Mouse (Mus musculus) cerebellum, postnatal 10 days (tissue): ENCODE measurements around the gene Hacd2.

Experiments
- DNase-seq, 2 experiments: peaks; one replicate each; pipeline ENCODE4 v3.0.0; 2021; ENCODE audit warnings: mixed read lengths in 2 of 2

The Hacd2 gene

DNA sequence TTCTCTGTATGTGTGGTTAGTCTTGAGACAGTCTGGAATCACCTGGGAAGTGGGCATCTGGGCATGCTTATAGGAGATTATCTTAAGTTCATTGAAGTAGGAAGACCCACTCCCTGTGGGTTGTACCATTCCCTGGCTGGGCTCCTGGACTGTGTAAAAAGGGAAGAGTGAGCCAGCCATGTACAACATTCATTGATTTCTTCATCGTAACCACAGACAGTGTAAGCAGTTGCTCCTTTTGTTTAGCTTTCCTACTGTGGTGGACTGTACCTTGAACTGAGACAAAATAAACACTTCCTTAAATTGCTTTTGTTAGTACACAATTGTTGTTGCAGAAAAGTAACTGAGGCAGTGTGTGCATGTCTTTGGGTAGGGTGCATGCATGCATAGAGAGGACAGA, 33.6 kb downstream of the Hacd2 start:
- no peak for DNase-seq

DNA sequence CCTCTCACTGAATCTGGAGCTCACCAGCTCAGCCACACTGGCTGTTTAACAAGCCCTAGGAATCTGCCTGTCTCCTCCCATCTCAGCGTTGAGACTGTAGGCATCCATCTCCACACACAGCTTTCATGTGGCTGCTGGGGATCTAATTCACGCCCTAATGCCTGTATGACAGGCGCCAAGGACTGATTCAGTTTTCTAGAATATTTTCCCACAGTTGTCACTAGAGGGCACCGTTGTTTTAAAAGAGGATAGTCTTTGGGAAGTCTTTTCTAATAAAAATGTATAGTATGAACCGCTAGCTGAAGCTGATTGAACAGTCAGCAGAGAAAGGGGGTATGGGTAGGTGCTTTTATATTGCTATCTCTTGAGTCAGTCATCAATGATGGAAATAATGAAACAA, 34.1 kb downstream of the Hacd2 start:
- DNase-seq, result peak; percentile 63 to 77

DNA sequence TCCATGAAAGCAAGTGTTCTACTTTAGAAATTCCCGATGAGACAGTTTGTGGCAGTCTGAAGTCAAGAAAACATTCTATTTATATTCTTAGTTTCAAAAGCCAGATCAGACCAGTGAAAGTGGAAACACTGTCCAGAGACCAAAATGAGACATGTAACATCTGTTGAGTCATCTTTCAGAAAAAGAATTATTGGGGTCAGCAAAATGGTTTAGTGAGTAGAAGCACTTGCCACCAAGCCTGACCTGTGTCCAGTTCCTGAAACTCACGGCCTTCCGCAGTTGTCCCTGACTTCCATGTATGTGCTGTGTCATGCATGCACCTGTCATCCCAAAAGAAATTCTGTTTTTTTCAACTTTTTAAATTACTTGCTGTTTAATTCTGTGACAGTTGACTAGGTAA, 34.6 kb downstream of the Hacd2 start:
- DNase-seq, result no peak

DNA sequence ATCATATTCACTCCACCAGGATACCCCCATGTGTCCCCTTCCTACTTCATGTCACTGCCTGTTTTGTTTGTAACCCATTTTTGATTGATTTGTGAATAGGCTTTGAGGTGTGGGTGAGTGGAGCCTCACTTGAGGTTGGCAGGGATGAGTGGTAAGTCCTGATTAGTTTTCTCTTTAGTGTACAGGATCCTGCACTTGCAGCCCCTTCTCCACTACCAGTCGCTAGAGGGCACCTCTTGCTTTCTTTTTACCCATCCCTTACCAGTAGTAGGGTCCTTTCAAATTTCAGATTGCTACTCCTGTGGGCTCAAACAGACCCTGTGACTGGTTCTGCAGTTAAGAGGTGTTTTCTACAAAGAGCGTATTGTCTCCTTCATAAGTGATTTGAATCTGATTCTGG, 38.8 kb downstream of the Hacd2 start:
- DNase-seq, result peak; percentile 67 to 68

DNA sequence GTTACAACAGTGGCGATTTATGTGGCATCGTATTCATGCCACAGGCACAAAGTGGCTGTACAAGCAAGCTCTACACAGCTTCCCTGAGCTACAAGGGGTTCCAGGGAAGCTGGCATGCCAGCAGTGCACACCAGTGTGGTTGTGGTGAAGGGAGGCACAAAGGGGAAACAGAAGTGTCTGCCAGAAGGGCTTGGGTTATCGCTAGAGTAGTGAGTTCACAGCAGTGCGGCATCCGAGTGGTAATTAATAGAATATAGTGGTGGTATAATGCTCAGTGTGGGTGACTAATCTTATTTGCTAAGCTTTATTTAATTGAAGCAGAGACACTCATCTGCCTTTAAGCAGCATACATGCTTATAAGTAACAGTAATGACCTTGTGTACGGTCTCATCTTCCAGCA, 43.5 kb downstream of the Hacd2 start:
- DNase-seq, result no peak

DNA sequence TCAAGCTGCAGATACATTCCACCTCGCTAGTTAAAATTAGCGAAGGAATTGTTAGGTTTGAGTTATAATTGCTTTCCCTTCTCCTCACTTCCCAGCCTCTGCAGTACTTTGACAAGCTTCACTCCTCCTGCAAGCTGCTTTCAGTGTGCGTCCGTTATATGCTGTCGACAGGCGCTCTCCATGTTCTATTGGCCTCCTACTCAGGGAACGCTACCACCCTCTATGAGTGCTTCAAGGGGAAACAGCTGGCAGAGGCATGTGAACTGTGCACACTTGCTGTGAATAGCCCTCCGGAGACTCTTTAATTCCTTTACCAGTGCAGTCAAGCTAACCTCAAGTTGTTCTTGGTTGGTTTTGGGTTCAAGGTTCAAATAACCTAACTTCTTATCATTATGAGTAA, 44.9 kb downstream of the Hacd2 start:
- no peak for DNase-seq

DNA sequence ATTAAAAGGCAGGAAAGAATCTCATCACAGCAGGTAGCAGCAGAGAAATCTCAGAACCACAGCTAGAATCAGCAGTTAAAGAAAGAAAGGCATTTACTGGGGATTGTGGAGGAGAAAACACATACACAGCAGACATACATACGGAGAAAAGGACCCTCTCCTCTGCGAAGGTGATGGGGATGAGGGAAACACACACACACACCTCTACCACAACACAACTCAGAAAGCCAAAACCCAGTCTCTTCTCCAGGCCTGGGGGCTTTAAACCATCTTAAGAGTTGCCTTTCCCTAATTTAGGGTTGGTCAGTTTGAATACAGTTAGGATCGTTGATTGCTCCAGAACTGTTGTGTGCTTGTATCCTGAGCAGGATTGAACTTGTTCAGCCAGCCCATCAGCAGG, 45.4 kb downstream of the Hacd2 start:
- DNase-seq, result no peak

DNA sequence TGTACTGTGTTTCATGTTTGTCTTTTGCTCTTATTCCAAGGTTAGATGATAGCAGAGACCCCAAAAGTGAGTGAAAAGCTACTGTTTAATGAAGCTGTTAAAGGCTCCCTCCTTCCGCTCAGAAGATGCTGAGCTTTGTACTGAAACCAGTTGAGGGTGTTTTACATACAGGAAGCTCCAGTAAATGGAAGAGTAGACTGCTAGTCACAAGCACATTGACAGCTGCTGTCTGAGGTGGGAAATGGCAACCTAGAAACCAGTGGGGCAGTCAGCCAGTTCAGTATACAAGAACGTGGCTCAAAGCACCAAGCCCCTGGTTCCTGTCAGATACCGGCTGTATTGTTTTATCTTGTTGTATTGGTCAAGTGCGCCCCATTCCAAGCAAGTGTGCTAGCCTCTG, 46.7 kb downstream of the Hacd2 start:
- DNase-seq, result no peak

DNA sequence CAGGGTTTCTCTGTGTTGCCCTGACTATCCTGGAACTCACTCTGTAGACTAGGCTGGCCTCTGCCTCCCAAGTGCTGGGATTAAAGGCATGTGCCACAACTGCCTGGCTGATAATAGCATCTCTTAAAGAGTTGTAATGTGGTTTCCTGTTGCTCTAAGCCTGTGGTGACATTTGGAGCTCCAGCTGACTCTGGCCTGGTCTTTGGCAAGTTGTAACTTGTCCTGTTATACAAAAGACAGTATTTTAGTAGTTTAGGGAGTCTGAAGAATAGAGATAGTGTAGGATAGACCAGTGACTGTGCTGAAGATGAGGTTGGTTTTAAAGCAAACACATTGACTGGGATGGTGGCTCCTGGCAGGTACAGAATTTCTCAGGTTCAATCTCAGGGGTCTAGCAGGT, 52.2 kb downstream of the Hacd2 start:
- no peak for DNase-seq

DNA sequence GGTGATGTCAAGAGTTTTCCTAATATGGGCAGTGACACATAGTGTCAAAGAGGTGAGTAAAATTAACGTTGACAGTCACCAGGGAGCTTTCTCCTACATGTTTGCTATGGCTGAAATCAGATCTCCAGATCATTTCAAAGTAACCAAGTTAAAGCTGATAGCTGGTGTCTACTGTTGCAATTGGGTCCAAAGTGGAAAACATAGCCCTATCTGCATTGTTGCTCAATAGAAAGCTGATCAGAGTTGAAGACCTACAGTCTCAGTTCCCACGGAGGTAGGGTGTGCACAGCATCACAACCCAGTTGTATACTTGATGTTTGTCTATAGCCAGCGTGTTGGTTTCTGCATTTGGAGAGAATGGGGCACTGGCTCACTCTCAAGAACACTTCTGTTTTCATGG, 53.4 kb downstream of the Hacd2 start:
- no peak for DNase-seq

DNA sequence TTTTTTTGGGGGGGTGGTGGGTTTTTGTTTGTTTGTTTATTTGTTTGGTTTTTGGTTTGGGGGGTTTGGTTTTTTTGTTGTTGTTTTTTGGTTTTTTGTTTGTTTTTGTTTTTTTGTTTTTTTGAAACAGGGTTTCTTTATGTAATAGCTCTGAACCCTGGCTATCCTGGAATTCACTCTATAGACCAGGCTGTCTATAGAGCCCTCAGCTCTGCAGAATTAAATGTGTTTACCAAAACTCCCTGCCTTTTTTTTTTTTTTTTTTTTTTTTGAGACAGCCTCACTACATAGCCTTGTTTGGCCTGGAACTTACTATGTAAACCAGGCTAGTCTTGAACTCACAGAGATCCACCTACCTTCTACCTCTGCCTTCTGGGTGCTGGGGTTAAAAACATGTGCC, 71.3 kb downstream of the Hacd2 start:
- DNase-seq, result no peak

DNA sequence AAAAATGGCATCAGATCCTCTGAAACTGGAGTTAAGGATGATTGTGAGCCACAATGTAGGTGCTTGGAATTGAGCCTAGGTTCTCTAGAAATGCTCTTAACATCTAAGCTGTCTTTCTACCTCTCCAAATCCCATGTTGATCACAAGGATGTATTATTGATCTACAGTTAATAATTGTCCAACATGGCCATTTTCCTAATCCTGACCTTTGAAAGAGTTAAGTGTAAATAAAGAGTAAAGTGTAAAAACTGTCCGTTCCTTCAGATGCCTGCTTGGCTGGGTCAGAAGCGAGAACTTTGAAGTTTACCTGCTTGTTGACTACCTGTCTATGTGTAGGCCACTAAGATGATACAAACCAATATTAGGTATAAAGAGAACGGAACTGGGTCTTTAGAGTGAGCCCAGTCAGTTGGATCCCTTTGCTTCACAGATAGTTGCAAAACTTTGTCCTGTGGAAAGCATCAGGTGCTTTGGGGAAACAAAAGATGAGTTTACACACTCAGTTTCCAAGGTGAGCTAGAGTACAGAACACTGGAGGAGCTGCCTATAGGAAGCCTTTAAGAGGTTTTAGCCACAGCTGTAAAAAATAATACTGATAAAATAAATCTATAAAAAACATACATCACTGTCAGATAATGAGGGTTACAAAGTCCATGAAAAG, 75.8 kb downstream of the Hacd2 start:
- no peak for DNase-seq

DNA sequence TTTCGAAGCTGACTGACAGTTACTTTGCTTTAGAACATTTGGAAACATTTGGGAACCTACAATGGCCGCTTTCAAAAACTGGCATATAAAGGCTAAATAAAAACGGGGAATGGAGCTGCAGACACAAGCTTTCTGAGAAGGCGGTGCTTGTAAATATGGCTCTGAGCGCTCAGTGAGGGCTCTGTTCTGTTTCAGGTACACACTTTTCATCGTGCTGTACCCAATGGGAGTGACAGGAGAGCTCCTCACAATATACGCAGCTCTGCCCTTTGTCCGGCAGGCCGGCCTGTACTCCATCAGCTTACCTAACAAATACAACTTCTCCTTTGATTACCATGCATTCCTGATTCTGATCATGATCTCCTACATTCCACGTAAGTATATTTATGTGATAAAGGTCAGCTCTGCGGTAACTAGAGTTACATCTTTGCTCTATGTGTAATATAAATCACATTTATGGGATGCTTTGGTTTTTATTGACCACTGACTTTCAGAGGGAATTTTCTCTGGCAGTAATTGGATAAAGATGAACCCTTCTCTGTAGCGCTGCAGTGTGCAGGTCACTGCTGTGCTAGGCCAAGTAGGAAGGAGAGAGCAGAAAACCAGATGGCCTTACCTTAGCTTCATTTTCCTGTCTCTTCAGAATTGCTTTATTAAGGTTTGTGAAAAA, 79.7 kb downstream of the Hacd2 start:
- DNase-seq, result no peak

DNA sequence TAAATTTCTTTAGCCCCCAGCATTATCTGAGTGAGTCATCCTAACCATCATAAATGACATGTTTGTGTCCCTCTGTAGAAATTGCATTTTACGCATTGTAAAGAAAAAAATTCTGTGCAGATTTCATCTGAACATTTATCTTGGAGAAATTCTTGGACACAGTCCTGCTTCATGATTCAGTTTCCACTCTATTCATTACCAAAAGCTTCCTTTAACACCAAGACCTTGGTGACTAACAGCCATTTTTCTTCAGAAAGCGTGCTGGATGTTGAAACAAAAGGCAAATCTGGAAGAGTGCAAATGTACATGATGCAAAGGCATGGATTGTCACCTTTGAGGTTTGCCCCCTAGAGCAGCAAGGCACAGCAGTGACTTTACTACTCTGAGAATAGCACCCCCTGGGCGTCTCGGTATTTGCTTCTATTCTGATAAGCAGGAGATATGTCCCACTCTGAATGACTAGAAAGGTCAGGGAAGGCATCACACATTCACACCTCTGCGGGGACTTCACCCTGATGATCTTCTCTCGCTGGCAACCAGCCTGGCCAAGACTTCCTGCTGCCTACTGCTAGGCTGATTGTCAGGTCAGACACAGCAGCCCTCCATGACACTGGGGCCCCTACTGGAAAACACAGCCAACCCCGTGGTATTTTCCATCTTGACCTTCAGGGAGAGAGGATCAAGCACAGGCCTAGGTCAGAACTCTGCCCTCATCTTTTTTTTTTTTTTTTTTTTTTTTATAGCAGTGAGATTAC, 80.8 kb downstream of the Hacd2 start:
- DNase-seq, result no peak

DNA sequence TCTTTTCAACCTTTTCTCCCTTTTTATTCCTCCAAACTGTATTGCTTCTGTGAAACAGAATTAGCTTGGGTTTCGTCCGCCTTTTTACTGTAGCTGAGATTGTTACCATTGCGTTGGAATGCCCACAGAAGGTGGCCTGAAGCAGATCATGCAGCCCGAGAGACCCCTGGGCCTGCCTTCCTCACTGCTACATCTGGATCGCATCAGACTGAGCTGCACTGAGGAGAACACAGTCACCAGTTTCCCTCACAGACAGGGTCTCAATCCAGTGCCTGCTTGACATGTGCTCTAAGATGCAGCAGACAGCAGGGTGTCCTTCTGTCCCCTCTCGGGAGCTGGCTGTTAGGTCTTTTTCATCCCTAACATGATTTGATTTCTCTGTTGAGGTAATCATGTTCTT, 85.8 kb downstream of the Hacd2 start:
- no peak for DNase-seq

DNA sequence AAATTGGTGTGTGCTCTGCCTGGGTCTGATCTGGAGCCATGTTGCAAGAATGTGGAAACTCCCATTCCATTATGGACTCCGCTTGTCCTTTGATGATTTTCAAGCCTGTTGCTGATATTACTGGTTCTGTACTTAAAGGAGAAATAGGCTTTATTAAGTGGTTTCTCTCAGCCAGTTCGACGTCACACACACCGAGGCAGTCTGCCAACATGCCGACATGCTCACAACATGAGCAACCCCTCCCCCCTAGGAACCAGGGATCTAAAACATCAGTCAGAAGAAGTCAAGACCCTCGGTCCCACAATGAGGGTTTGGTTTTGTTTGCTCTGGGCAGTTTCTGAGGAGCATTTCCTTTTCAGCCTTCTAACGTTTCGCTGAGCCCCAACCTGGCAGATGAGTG, 86.9 kb downstream of the Hacd2 start:
- DNase-seq, result peak; percentile 30 to 33

DNA sequence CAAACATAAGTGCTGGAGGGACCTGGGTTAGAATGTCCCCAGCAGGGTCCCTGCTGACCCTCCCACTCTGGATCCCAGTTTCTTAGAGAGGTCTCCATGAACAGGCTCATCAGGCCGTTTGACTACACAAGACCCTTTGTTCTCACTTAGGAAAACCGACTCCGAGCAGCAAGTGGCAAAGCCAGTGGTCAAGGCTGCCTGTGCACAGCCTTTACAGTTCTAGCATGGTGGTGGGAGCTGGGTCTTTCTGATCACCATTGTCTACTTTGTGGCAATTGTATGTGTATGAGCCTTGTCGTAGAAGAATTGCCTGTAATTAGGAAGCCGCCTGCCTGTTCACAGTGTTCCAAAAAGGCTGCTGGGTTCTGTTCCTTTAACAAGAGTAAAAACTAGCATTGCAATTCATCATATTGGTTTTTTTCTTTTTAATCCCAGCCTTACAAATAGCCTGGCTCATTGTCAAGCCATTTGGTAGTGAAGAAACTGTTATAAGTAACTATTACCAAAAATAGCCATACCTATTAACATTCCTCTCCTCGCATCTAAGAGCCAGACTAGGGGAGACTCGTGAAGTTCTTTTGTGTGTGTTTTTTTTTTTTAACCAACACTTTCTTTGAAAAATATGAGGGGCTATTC, 87.5 kb downstream of the Hacd2 start:
- no peak for DNase-seq

DNA sequence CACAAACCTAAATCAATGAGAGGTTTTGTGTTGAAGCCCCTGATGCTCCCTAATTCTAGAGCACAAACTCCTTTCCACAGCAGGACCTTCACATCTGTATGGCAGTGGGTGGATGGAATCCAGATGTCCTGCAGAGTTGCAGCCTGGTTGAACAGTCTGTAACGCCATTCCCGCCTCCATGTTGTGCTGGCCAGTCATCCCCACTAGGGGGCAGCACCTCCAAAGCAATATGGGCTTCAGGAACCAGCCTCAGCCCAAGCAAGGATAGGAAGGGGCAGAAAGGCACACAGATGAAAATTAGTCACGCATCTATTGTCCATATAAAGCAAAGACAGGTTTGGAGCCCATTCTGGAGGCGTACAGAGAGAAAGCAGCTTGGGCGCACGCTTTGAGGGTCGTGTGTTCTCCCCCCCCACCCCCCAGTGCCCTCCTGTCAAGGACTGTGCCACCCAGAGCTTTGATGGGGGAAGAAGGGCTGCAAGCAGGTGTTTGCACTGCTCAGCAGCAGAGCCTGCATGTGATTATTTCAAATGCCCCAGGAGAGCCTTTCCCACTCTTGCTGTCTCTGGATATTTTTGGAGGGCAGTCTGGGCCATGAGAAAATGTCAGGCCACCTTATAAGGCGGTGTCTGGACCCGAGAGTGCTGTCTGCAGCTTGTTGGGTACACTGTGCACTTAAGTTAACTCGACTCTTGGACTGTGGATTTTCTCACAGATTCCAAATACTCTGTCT, 88.3 kb downstream of the Hacd2 start:
- peak; percentile 95 to 96 for DNase-seq

DNA sequence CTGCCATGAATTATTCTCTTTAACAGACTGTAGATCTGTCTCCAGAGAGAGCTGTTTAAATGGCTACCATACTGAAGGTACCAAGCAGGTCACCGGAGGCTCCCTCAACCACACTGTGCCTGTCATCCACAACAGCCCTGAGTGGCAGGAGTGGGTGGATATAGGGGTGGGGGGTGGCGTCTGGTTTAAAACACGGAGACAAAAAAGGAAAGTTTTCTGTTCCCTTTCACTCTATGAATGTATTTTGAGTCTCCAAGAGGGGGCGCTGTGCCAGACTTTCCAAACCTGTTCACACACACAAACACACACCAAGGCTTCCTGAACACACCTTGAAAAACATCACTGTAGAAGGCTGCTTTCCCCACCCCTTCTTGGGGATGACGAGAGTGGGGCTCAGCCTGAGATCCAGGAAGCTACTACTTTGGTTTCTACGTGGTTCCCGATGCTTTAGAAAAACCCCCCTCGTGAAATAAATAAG, 89.0 kb downstream of the Hacd2 start:
- DNase-seq, result peak; percentile 68 to 79

DNA sequence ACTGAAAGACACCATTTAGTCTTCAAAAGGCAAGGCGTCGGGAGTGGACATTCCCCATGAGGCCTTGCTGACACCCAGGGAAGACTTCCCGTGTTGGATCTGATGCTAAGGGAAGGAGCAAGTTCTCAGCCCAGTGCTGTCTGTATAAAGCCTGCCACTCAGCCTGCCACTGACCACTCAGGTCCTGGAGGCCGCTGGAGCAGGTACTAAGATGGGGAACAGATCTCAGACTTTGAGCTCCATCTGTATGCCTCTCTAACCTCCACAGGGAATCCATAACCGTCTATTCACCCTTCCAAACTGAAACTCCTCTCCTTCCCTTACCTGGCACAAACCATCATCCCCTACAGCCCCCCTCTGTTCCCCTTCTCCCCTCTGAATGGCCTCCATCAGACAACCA, 91.3 kb downstream of the Hacd2 start:
- DNase-seq, result no peak

DNA sequence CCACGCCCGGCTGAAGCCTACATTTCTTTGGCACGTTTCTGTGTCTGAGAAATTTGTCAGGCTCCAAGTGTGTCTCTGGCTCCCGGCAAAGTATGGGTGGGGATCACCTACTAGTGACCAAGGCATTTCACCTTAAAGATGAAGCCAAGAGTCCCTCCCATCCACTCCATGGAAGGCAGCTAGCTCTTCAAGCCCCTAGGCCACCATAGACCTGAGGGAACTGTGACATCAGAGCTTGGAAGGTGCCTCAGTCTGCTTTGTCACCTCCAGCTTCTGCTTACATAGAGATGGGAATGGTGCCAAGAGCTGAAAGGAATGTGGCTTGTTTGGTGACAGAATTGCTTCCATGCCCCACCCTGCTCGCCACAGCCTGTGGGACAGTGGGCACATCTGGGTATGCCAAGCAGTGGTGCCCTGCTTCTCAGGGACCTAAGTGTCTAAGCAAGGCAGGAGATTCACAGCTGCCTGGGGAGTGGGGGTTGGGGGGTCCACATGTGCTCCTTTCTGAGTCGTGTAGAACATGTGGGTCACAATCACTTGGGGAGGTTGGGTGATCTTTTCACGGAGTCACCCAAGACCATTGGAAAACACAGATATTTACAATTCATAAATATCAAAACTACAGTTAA, 94.2 kb downstream of the Hacd2 start:
- peak in 1 of 2 experiments; percentile 34 for DNase-seq

DNA sequence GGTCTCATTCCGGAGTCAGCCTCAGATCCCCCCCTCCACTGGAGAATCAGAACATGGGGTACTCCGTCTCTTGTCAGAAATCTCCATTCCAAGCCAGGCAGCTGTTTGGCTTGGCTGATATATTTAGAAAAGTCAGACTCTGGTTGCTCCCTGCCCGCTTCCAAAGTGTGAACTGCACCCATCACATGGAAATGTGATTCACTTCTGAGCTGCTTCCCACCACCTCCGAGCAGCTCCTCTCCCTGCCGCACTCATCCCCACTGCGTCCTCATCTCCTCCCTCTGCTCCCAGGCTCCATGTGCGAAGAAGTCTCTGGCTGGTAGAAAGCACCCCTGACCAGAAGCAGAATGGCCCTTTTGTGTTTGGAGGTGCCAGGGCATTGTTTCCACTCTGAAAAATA, 95.2 kb downstream of the Hacd2 start:
- DNase-seq, result no peak
